Mouse (Mus musculus) myocyte (in vitro differentiated cells): ENCODE measurements at regions not wholly inside any gene's neighbourhood (a gene's known extent, or its start where the extent isn't known, plus 50 kb on each side); places are given as distances from the start of the nearest gene placed in this dataset.

Experiments used
- E2F4 ChIP-seq: IDR thresholded peaks from one replicate; pipeline ENCODE4 v1.6.1; 2011; ENCODE audit warnings: mild to moderate bottlenecking, control low read depth, moderate library complexity; ENCODE audit not compliant: insufficient read depth
- MAX ChIP-seq: IDR thresholded peaks from one replicate; pipeline ENCODE4 v1.6.1; 2011; ENCODE audit warnings: low read depth, mild to moderate bottlenecking, control low read depth
- MYOG ChIP-seq, 3 experiments: IDR thresholded peaks; one replicate each; pipeline ENCODE4 v1.6.1; 2011; ENCODE audit warnings: control low read depth in 2 of 3, low read depth in 2 of 3, mild to moderate bottlenecking in 2 of 3; ENCODE audit not compliant: insufficient read length in 2 of 3, control insufficient read depth in 1 of 3, insufficient read depth in 1 of 3
- POLR2A ChIP-seq: IDR thresholded peaks from one replicate; pipeline ENCODE4 v1.6.1; 2011; ENCODE audit warnings: low read depth, mild to moderate bottlenecking, control low read depth, moderate library complexity; ENCODE audit not compliant: insufficient read length
- TCF12 ChIP-seq: IDR thresholded peaks from one replicate; pipeline ENCODE4 v1.6.1; 2011; ENCODE audit warnings: mild to moderate bottlenecking, control low read depth; ENCODE audit not compliant: poor library complexity, insufficient read depth, severe bottlenecking

DNA sequence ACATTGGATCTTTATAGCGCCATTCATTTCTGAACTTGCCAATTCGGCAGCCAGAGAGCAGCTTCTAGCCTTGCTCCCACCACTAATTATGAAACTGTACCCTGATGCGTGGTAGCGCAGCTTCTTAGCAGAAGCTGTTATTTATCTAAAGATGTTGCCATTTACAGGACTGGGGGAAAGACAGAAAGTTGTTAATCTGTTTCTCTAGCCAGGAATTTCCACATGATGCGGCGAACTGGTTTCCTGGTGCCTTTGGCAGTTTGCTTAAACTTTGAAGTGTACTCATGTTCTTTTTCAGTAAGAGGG is 100.7 kb downstream of the 4931417E11Rik start:
- TF ChIP-seq POLR2A (no peak), TCF12 (no peak), MAX (no peak), E2F4 (no peak), MYOG (IDR thresholded peaks at IDR 0.05; ENCODE audit: control insufficient read depth in 1 of 3, insufficient read depth in 1 of 3, insufficient read length in 2 of 3, low read depth in 2 of 3) (no peak)
